8 mouse cellular contexts compared by ENCODE assay signal in the genomic region with DNA sequence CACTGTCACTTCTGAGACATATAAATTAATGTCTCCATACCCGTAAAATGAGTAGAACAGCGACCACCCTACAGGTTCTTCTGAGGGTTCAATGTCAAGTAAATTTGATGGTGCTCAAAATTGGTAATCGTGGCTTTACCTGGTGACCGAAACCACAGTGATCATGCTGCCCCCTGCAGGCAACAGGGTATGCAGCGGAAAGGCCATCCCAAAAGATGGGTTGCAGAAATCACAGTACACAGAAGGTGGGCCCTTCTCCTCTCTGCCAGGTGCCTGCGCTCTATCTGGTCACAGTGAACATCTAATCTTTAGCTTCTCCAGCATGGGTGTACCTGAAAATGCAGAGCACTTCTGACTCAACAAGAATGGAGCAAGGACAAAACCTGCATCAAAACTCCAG. TPM values are rescaled to one million over a fixed set of nuclear protein-coding genes. Genes with fewer than 3 reads are reported as not detected.
DNase-seq lines count a peak whose midpoint lies in the region; ATAC-seq and TF ChIP-seq lines count a peak whose summit lies in the region.

No protein-coding gene starts in this region.

- no peaks in the 10 kb centered on the region for H3K9me3 ChIP-seq in liver, embryonic 12.5 days (replicated peaks)
- H3K9me3 ChIP-seq in limb, embryonic 10.5 days (replicated peaks): no peaks in the 10 kb centered on the region
- H3K9me3 ChIP-seq in stomach, postnatal 0 days (ENCODE audit: control insufficient read depth, low read length): no peaks in the 10 kb centered on the region

- TF ChIP-seq CTCF in liver, adult 2 months (IDR thresholded peaks at IDR 0.05; ENCODE audit: low read depth, low read length): peak; percentile 78
- TF ChIP-seq CTCF in bone marrow, adult 2 months (IDR thresholded peaks at IDR 0.05; ENCODE audit: control insufficient read depth, insufficient read depth, low read length): peak; percentile 59
- peak; percentile 88 for TF ChIP-seq CTCF in stomach, postnatal 0 days (IDR thresholded peaks at IDR 0.05; ENCODE audit: low read depth)

- peak; percentile 56 for DNase-seq in adrenal gland, postnatal 14 days
- no peak for DNase-seq in adrenal gland, adult 2 months
- no peak for DNase-seq in liver, adult 2 months (ENCODE audit: extremely low read depth, low read depth, low spot score)
- DNase-seq in frontal cortex, postnatal 36 days (ENCODE audit: low spot score in 2 of 2): peak; percentile 52 to 53
- peak; percentile 52 for DNase-seq in limb, embryonic 10.5 days (ENCODE audit: low spot score)
- peak; percentile 60 for DNase-seq in stomach, postnatal 0 days (ENCODE audit: low spot score)

- no peak for TF ChIP-seq POLR2A in liver, adult 2 months (IDR thresholded peaks at IDR 0.05; ENCODE audit: extremely low read depth, insufficient read depth, low read length)
- no peak for TF ChIP-seq POLR2A in bone marrow, adult 2 months (IDR thresholded peaks at IDR 0.05; ENCODE audit: borderline replicate concordance, control insufficient read depth, low read depth, low read length)

- H3K27me3 ChIP-seq in liver, adult 2 months (ENCODE audit: control insufficient read depth, insufficient read depth, low read length): no peaks in the 10 kb centered on the region
- no peaks in the 10 kb centered on the region for H3K27me3 ChIP-seq in liver, embryonic 12.5 days (replicated peaks)
- no peaks in the 10 kb centered on the region for H3K27me3 ChIP-seq in limb, embryonic 10.5 days (ENCODE audit: low read depth, poor library complexity, severe bottlenecking)
- H3K27me3 ChIP-seq in stomach, postnatal 0 days (ENCODE audit: control insufficient read depth, insufficient read depth, low read length): no peaks in the 10 kb centered on the region

- H3K27ac ChIP-seq in liver, adult 2 months (replicated peaks; ENCODE audit: insufficient read depth, low read depth, low read length): no peak overlapping the region
- H3K27ac ChIP-seq in liver, embryonic 12.5 days: no peak overlapping the region
- no peak overlapping the region for H3K27ac ChIP-seq in bone marrow, adult 2 months (ENCODE audit: control insufficient read depth, insufficient read depth, low read depth, low read length, poor library complexity)
- H3K27ac ChIP-seq in limb, embryonic 10.5 days: no peak overlapping the region
- no peak overlapping the region for H3K27ac ChIP-seq in stomach, postnatal 0 days (replicated peaks)

- no peak overlapping the region for H3K4me3 ChIP-seq in liver, adult 2 months (ENCODE audit: insufficient read depth, low read depth, low read length)
- H3K4me3 ChIP-seq in liver, embryonic 12.5 days: no peak overlapping the region
- no peak overlapping the region for H3K4me3 ChIP-seq in bone marrow, adult 2 months (replicated peaks; ENCODE audit: control insufficient read depth, low read depth, low read length)
- H3K4me3 ChIP-seq in limb, embryonic 10.5 days: no peak overlapping the region
- no peak overlapping the region for H3K4me3 ChIP-seq in stomach, postnatal 0 days (ENCODE audit: low read depth, low read length)

- no peaks in the 10 kb centered on the region for H3K4me1 ChIP-seq in liver, adult 2 months (ENCODE audit: control insufficient read depth, insufficient read depth, low read length)
- no peaks in the 10 kb centered on the region for H3K4me1 ChIP-seq in liver, embryonic 12.5 days
- no peaks in the 10 kb centered on the region for H3K4me1 ChIP-seq in bone marrow, adult 2 months (ENCODE audit: control insufficient read depth, insufficient read depth, low read length)
- H3K4me1 ChIP-seq in limb, embryonic 10.5 days: no peaks in the 10 kb centered on the region
- no peaks in the 10 kb centered on the region for H3K4me1 ChIP-seq in stomach, postnatal 0 days (replicated peaks; ENCODE audit: control insufficient read depth, insufficient read depth)

- no peaks in the 10 kb centered on the region for H3K79me2 ChIP-seq in liver, adult 2 months (ENCODE audit: control insufficient read depth, insufficient read depth, low read length)

- ATAC-seq in liver, embryonic 12.5 days: no peak
- no peak for ATAC-seq in stomach, postnatal 0 days (ENCODE audit: low FRiP score, low TSS enrichment)

- WGBS in liver, adult 2 months: 87% methylated on average over 6 of the region's 6 CpGs
- WGBS in liver, embryonic 12.5 days (ENCODE audit: insufficient replicate concordance): 68% methylated on average over 6 of the region's 6 CpGs
- WGBS in bone marrow, adult 2 months: 77% methylated on average over 6 of the region's 6 CpGs
- 91% methylated on average over 6 of the region's 6 CpGs for WGBS in limb, embryonic 10.5 days
- WGBS in stomach, postnatal 0 days: 63% methylated on average over 6 of the region's 6 CpGs

- no peak overlapping the region for H3K4me2 ChIP-seq in liver, embryonic 12.5 days
- no peak overlapping the region for H3K4me2 ChIP-seq in stomach, postnatal 0 days (replicated peaks; ENCODE audit: low read depth)

- peaks cover 12% of the 10 kb centered on the region; the same call in 1 of the 2 replicates for H3K36me3 ChIP-seq in liver, adult 2 months (ENCODE audit: control insufficient read depth, insufficient read depth, low read length)
- peaks cover 42% of the 10 kb centered on the region for H3K36me3 ChIP-seq in liver, embryonic 12.5 days
- H3K36me3 ChIP-seq in limb, embryonic 10.5 days: peaks cover 56% of the 10 kb centered on the region
- H3K36me3 ChIP-seq in stomach, postnatal 0 days (ENCODE audit: control insufficient read depth, insufficient read depth, low read length): peaks cover 3% of the 10 kb centered on the region

- no peak overlapping the region for H3K9ac ChIP-seq in liver, adult 2 months (ENCODE audit: low read depth, low read length)
- no peak overlapping the region for H3K9ac ChIP-seq in liver, embryonic 12.5 days
- no peak overlapping the region for H3K9ac ChIP-seq in stomach, postnatal 0 days (ENCODE audit: low read length)

- TF ChIP-seq EP300 in stomach, postnatal 0 days (optimal IDR thresholded peaks at IDR 0.05): no peak

RNA-seq across cellular contexts. Expression of gene P4ha3, which starts 40.2 kb away (rescaled TPM):
- total RNA-seq in adrenal gland, postnatal 14 days (2021): 1.4 and 1.8 TPM in 2 replicates
- total RNA-seq in adrenal gland, adult 2 months (2021): under 1 TPM; 0.23 to 0.79 TPM
- 0.26 and 0.52 TPM in 2 replicates for polyA plus RNA-seq in adrenal gland, adult 2 months (2012; rRNA removed)
- not detected in 2 replicates for total RNA-seq in liver, adult 2 months (2014; rRNA removed)
- 0.10 TPM in 2 replicates for polyA plus RNA-seq in liver, adult 2 months (2012; rRNA removed)
- polyA plus RNA-seq in liver, embryonic 12.5 days (2016; fragmentation: Nextera tagmentation; extraction: Ambion mirVana): 1.8 and 2.2 TPM in 2 replicates
- polyA plus RNA-seq in bone marrow, adult 2 months (2011; ENCODE audit: insufficient read depth, insufficient read length, low replicate concordance, missing spikeins): not detected in 2 replicates
- polyA plus RNA-seq in limb, embryonic 10.5 days (2016; fragmentation: Nextera tagmentation; extraction: Ambion mirVana): 1.1 and 2.4 TPM in 2 replicates
- polyA plus RNA-seq in stomach, postnatal 0 days (2015; fragmentation: Nextera tagmentation; extraction: Ambion mirVana): 1.2 and 1.4 TPM in 2 replicates

RNA-seq across cellular contexts. Expression of gene C2cd3, which starts 46.6 kb away (rescaled TPM):
- 21.3 and 21.4 TPM in 2 replicates for total RNA-seq in adrenal gland, postnatal 14 days (2021)
- 10 to 100 TPM; 16.5 to 20.3 TPM for total RNA-seq in adrenal gland, adult 2 months (2021)
- polyA plus RNA-seq in adrenal gland, adult 2 months (2012; rRNA removed): 16.9 and 17.7 TPM in 2 replicates
- 4.5 and 5.9 TPM in 2 replicates for total RNA-seq in liver, adult 2 months (2014; rRNA removed)
- polyA plus RNA-seq in liver, adult 2 months (2012; rRNA removed): 5.1 TPM in 2 replicates
- 14.0 and 15.4 TPM in 2 replicates for polyA plus RNA-seq in liver, embryonic 12.5 days (2016; fragmentation: Nextera tagmentation; extraction: Ambion mirVana)
- 18.1 and 24.7 TPM in 2 replicates for polyA plus RNA-seq in bone marrow, adult 2 months (2011; ENCODE audit: insufficient read depth, insufficient read length, low replicate concordance, missing spikeins)
- polyA plus RNA-seq in limb, embryonic 10.5 days (2016; fragmentation: Nextera tagmentation; extraction: Ambion mirVana): 31.2 and 40.3 TPM in 2 replicates
- polyA plus RNA-seq in stomach, postnatal 0 days (2015; fragmentation: Nextera tagmentation; extraction: Ambion mirVana): 5.2 and 5.6 TPM in 2 replicates

RNA-seq across cellular contexts. Expression of gene Ppme1, which starts 46.6 kb away (rescaled TPM):
- 53.4 and 55.1 TPM in 2 replicates for total RNA-seq in adrenal gland, postnatal 14 days (2021)
- 10 to 100 TPM; 60.9 to 69.9 TPM for total RNA-seq in adrenal gland, adult 2 months (2021)
- polyA plus RNA-seq in adrenal gland, adult 2 months (2012; rRNA removed): 110 and 131 TPM in 2 replicates
- 9.8 and 10.9 TPM in 2 replicates for total RNA-seq in liver, adult 2 months (2014; rRNA removed)
- 55.2 and 59.1 TPM in 2 replicates for polyA plus RNA-seq in liver, adult 2 months (2012; rRNA removed)
- polyA plus RNA-seq in liver, embryonic 12.5 days (2016; fragmentation: Nextera tagmentation; extraction: Ambion mirVana): 32.5 and 33.5 TPM in 2 replicates
- polyA plus RNA-seq in bone marrow, adult 2 months (2011; ENCODE audit: insufficient read depth, insufficient read length, low replicate concordance, missing spikeins): 19.5 and 23.6 TPM in 2 replicates
- polyA plus RNA-seq in limb, embryonic 10.5 days (2016; fragmentation: Nextera tagmentation; extraction: Ambion mirVana): 79.1 and 84.2 TPM in 2 replicates
- 27.2 and 28.0 TPM in 2 replicates for polyA plus RNA-seq in stomach, postnatal 0 days (2015; fragmentation: Nextera tagmentation; extraction: Ambion mirVana)

Comparison
In these comparisons a context has a peak if more than half of its experiments do, and no peak if none do; other contexts are left out.
1. DNase-seq: peak in adrenal gland, postnatal 14 days (single experiment), frontal cortex, postnatal 36 days (2 of 2), limb, embryonic 10.5 days (single experiment) and stomach, postnatal 0 days (single experiment); none in adrenal gland, adult 2 months (single experiment) and liver, adult 2 months (single experiment).
2. Peak in every context shown above with its lines, with median percentiles within 50 percentile points of each other: CTCF ChIP-seq.